Mouse (Mus musculus): ENCODE results near the gene Chst3. TPM values are rescaled to one million over a fixed set of nuclear protein-coding genes. Genes with fewer than 3 reads are reported as not detected.

The Chst3 gene
- 0.12 TPM in 2 replicates for polyA plus RNA-seq (2012; rRNA removed)

DNA sequence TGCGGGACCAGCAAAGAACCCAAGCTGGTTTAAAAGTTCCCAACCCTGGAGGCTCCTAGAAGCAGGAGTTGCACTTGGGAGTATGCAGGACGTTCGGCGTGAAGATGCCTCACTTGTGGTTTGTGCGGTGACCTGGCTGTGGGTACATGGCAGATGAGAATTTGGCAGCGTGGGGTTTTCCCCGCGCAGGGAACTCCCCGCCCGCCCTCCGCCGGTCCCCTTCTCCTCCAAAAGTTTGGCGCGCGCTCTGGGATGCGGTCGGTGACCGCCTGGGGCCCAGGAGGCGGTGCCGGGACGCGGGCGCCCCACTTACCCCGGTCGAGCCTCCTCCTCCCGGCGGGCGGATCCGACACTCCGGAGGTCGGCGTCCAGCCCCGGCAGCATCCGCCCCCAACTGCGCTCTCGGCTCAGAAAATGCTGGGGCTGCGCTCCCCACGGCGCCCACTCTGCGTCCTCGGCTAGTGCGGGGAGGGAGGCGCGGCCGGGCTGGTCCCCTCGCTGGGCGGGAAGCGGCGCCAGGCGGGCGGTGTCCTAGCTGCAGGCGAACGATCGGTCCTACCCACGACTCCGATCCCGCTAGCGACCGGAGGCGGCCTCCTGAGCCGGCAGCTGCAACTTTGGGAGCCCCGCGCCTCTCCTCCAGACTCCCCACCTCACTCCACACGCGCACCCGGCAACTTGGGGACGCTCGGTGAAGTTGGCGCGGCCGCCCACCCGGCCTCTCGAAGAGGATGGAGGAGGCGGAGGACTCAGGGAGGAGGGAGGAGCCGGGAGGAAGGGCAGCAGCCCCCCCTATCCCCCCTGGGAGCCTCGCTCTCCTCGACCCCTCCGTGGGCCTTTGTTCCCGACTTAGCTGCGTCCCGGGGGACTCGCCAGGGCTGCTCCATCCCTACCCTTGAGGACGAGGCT, at the start of gene Chst3:
TSS of gene Chst3 (minus strand) at position 670 of the 909 bp plus-strand sequence.

Other genes with a start within 250 kb of the Chst3 start
- gene Ascc1, start 216.5 kb downstream of the Chst3 start, polyA plus RNA-seq (2012; rRNA removed), result 10.3 and 12.1 TPM in 2 replicates
- 27.3 and 30.6 TPM in 2 replicates for gene Anapc16, start 216.1 kb downstream of the Chst3 start, polyA plus RNA-seq (2012; rRNA removed)
- gene Spock2, start 113.0 kb downstream of the Chst3 start, polyA plus RNA-seq (2012; rRNA removed), result 0.05 and 0.07 TPM in 2 replicates
- 158 and 185 TPM in 2 replicates for gene Psap, start 58.4 kb upstream of the Chst3 start, polyA plus RNA-seq (2012; rRNA removed)
- 7.8 and 8.2 TPM in 2 replicates for gene Vsir, start 127.6 kb upstream of the Chst3 start, polyA plus RNA-seq (2012; rRNA removed)
- gene Gm17455, start 180.5 kb upstream of the Chst3 start, polyA plus RNA-seq (2012; rRNA removed), result not detected in 2 replicates